Mouse (Mus musculus) megakaryocyte-erythroid progenitor cell, adult 5-6 weeks (primary cell): ENCODE measurements around the gene Pop7. TPM values are rescaled to one million over a fixed set of nuclear protein-coding genes. Genes with fewer than 3 reads are reported as not detected.

Experiments
- total RNA-seq, 2 experiments: library from RNA; stranded (forward) in 1 of 2; stranded (reverse) in 1 of 2; fragments of 200-1000, 215-1000 nt in 1 of 2; fragments of >200 nt in 1 of 2; fragmentation: Nextera tagmentation in 1 of 2; gene quantifications; 2 replicates each; pipeline ENCODE4 v1.2.3; 2014 to 2017

Pop7 gene
- total RNA-seq, 2 experiments from 2014 or later, result 26.6 to 51.5 TPM

Other genes with a start within 250 kb of the Pop7 start
- 20.4 and 22.8 TPM in 2 replicates for gene Ache, start 215.0 kb downstream of the Pop7 start, total RNA-seq (2014; fragmentation: Nextera tagmentation)
- 3.0 and 6.4 TPM in 2 replicates for gene Ache, start 215.0 kb downstream of the Pop7 start, total RNA-seq (2017)
- gene Ufsp1, start 207.9 kb downstream of the Pop7 start, total RNA-seq (2014; fragmentation: Nextera tagmentation), result 9.0 and 11.4 TPM in 2 replicates
- 5.2 and 6.0 TPM in 2 replicates for gene Ufsp1, start 207.9 kb downstream of the Pop7 start, total RNA-seq (2017)
- gene Srrt, start 194.8 kb downstream of the Pop7 start, total RNA-seq (2014; fragmentation: Nextera tagmentation), result 308 and 381 TPM in 2 replicates
- gene Srrt, start 194.8 kb downstream of the Pop7 start, total RNA-seq (2017), result 409 and 443 TPM in 2 replicates
- gene Trip6, start 188.1 kb downstream of the Pop7 start, total RNA-seq (2014; fragmentation: Nextera tagmentation), result 21.8 and 27.9 TPM in 2 replicates
- 19.6 and 29.9 TPM in 2 replicates for gene Trip6, start 188.1 kb downstream of the Pop7 start, total RNA-seq (2017)
- gene Slc12a9, start 168.9 kb downstream of the Pop7 start, total RNA-seq (2014; fragmentation: Nextera tagmentation), result 2.2 and 3.0 TPM in 2 replicates
- 1.1 and 3.3 TPM in 2 replicates for gene Slc12a9, start 168.9 kb downstream of the Pop7 start, total RNA-seq (2017)
- gene Ephb4, start 152.4 kb downstream of the Pop7 start, total RNA-seq (2014; fragmentation: Nextera tagmentation), result 1.4 TPM in 1 of 2 replicates, not detected in the other
- 0.08 TPM in 1 of 2 replicates, not detected in the other for gene Ephb4, start 152.4 kb downstream of the Pop7 start, total RNA-seq (2017)
- 0.02 and 0.92 TPM in 2 replicates for gene Zan, start 25.5 kb downstream of the Pop7 start, total RNA-seq (2014; fragmentation: Nextera tagmentation)
- 0.05 and 0.11 TPM in 2 replicates for gene Zan, start 25.5 kb downstream of the Pop7 start, total RNA-seq (2017)
- 19.8 and 39.2 TPM in 2 replicates for gene Gigyf1, start 16.0 kb upstream of the Pop7 start, total RNA-seq (2014; fragmentation: Nextera tagmentation)
- gene Gigyf1, start 16.0 kb upstream of the Pop7 start, total RNA-seq (2017), result 7.9 and 10.8 TPM in 2 replicates
- not detected in 2 replicates for gene Epo, start 30.7 kb upstream of the Pop7 start, total RNA-seq (2014; fragmentation: Nextera tagmentation)
- not detected in 2 replicates for gene Epo, start 30.7 kb upstream of the Pop7 start, total RNA-seq (2017)
- 367 and 396 TPM in 2 replicates for gene Gnb2, start 31.0 kb upstream of the Pop7 start, total RNA-seq (2014; fragmentation: Nextera tagmentation)
- gene Gnb2, start 31.0 kb upstream of the Pop7 start, total RNA-seq (2017), result 155 and 173 TPM in 2 replicates
- not detected in 2 replicates for gene Actl6b, start 51.0 kb upstream of the Pop7 start, total RNA-seq (2014; fragmentation: Nextera tagmentation)
- gene Actl6b, start 51.0 kb upstream of the Pop7 start, total RNA-seq (2017), result not detected in 2 replicates
- gene Tfr2, start 67.3 kb upstream of the Pop7 start, total RNA-seq (2014; fragmentation: Nextera tagmentation), result 166 and 215 TPM in 2 replicates
- 94.7 and 144 TPM in 2 replicates for gene Tfr2, start 67.3 kb upstream of the Pop7 start, total RNA-seq (2017)
- 258 and 312 TPM in 2 replicates for gene Mospd3, start 98.5 kb upstream of the Pop7 start, total RNA-seq (2014; fragmentation: Nextera tagmentation)
- 15.8 and 18.8 TPM in 2 replicates for gene Mospd3, start 98.5 kb upstream of the Pop7 start, total RNA-seq (2017)
- gene Pcolce, start 111.3 kb upstream of the Pop7 start, total RNA-seq (2014; fragmentation: Nextera tagmentation), result 3.5 TPM in 1 of 2 replicates, not detected in the other
- 0.34 TPM in 1 of 2 replicates, not detected in the other for gene Pcolce, start 111.3 kb upstream of the Pop7 start, total RNA-seq (2017)
- gene Fbxo24, start 126.5 kb upstream of the Pop7 start, total RNA-seq (2014; fragmentation: Nextera tagmentation), result not detected in 2 replicates
- not detected in 2 replicates for gene Fbxo24, start 126.5 kb upstream of the Pop7 start, total RNA-seq (2017)
- gene Lrch4, start 126.6 kb upstream of the Pop7 start, total RNA-seq (2014; fragmentation: Nextera tagmentation), result 56.4 and 79.5 TPM in 2 replicates
- 13.9 and 14.7 TPM in 2 replicates for gene Lrch4, start 126.6 kb upstream of the Pop7 start, total RNA-seq (2017)
- gene Gm20605, start 126.7 kb upstream of the Pop7 start, total RNA-seq (2014; fragmentation: Nextera tagmentation), result 19.5 and 22.4 TPM in 2 replicates
- gene Gm20605, start 126.7 kb upstream of the Pop7 start, total RNA-seq (2017), result 2.8 and 3.1 TPM in 2 replicates
- 45.8 and 69.9 TPM in 2 replicates for gene Sap25, start 138.8 kb upstream of the Pop7 start, total RNA-seq (2014; fragmentation: Nextera tagmentation)
- 10.0 and 12.9 TPM in 2 replicates for gene Sap25, start 138.8 kb upstream of the Pop7 start, total RNA-seq (2017)
- not detected in 2 replicates for gene Irs3, start 143.2 kb upstream of the Pop7 start, total RNA-seq (2014; fragmentation: Nextera tagmentation)
- gene Irs3, start 143.2 kb upstream of the Pop7 start, total RNA-seq (2017), result 0.80 TPM in 1 of 2 replicates, not detected in the other
- gene Agfg2, start 182.2 kb upstream of the Pop7 start, total RNA-seq (2014; fragmentation: Nextera tagmentation), result 22.7 and 37.5 TPM in 2 replicates
- gene Agfg2, start 182.2 kb upstream of the Pop7 start, total RNA-seq (2017), result 17.0 TPM in 2 replicates
- 0.57 TPM in 1 of 2 replicates, not detected in the other for gene Nyap1, start 239.1 kb upstream of the Pop7 start, total RNA-seq (2014; fragmentation: Nextera tagmentation)
- gene Nyap1, start 239.1 kb upstream of the Pop7 start, total RNA-seq (2017), result not detected in 2 replicates
- gene Tsc22d4, start 243.2 kb upstream of the Pop7 start, total RNA-seq (2014; fragmentation: Nextera tagmentation), result 45.4 and 55.2 TPM in 2 replicates
- gene Tsc22d4, start 243.2 kb upstream of the Pop7 start, total RNA-seq (2017), result 43.0 and 66.3 TPM in 2 replicates